In genomic region chr11:115297214-115297826, GRCm38 (mm10) we compare ENCODE assay signal across 7 mouse cellular contexts. TPM values are rescaled to one million over a fixed set of nuclear protein-coding genes. Genes with fewer than 3 reads are reported as not detected.
DNase-seq lines count a peak whose midpoint lies in the region; ATAC-seq lines count a peak whose summit lies in the region.

TSS of gene Fads6 (minus strand) at chr11:115297663.

- ATAC-seq in inflammation-experienced regulatory T-cells, adult 6 months: peak; percentile 93
- peak; percentile 84 for ATAC-seq in megakaryocyte, adult 5-6 weeks (ENCODE audit: poor library complexity, severe bottlenecking)

- peak; percentile 93 for DNase-seq in adrenal gland, adult 2 months
- peak; percentile 83 to 88 for DNase-seq in cerebellum, postnatal 36 days
- peak; percentile 37 to 60 for DNase-seq in gastrocnemius, adult 8-10 months (ENCODE audit: low spot score in 2 of 2)
- peak; percentile 63 to 82 for DNase-seq in left cerebral cortex, adult 9 months (ENCODE audit: low spot score in 2 of 2)
- peak; percentile 74 for DNase-seq in right cerebral cortex, postnatal 14 days

RNA-seq across cellular contexts. Expression of gene Fads6, which starts in this region (rescaled TPM):
- total RNA-seq in adrenal gland, adult 2 months (2021): 10 to 100 TPM; 56.7 to 76.5 TPM
- polyA plus RNA-seq in adrenal gland, adult 2 months (2012; rRNA removed): 87.7 and 93.1 TPM in 2 replicates
- total RNA-seq in gastrocnemius, adult 8-10 months (2022): 1 to 10 TPM; 2.7 to 5.7 (median 4.6) TPM
- polyA plus RNA-seq in inflammation-experienced regulatory T-cells, adult 6 months (2017; shearing (Covaris generic)): 1 to 10 TPM in 1 of 3 experiments, under 1 TPM in 2; 0.62 to 1.1 (median 0.78) TPM
- 0.58 and 0.71 TPM in 2 replicates for total RNA-seq in megakaryocyte, adult 5-6 weeks (2015)
- 1.4 and 2.3 TPM in 2 replicates for total RNA-seq in megakaryocyte, adult 5-6 weeks (2017)

Comparison
In these comparisons a context has a peak if more than half of its experiments do, and no peak if none do; other contexts are left out.
1. Peak in every context shown above with its lines: DNase-seq and ATAC-seq.
2. RNA of gene Fads6 (total RNA-seq): 56.7 to 76.5 TPM in adrenal gland, adult 2 months; 2.7 to 5.7 TPM in gastrocnemius, adult 8-10 months and 0.58 to 2.3 TPM in megakaryocyte, adult 5-6 weeks; every median in the first group is over 4 times any median in the second.
3. RNA of gene Fads6 (polyA plus RNA-seq): 87.7 to 93.1 TPM in adrenal gland, adult 2 months; 0.62 to 1.1 TPM in inflammation-experienced regulatory T-cells, adult 6 months; every median in the first group is over 10 times any median in the second.